Mouse (Mus musculus) erythroblast, embryonic 14.5 days (primary cell): ENCODE data around the gene Naip1.

Source experiments
- GATA1 ChIP-seq: IDR thresholded peaks from 2 replicates; pipeline ENCODE4 v1.6.1; 2012; ENCODE audit warnings: low read length, inconsistent platforms, mixed read lengths
- TAL1 ChIP-seq: IDR thresholded peaks from 3 replicates; pipeline ENCODE4 v1.6.1; 2012; ENCODE audit warnings: low read length, inconsistent platforms, mixed read lengths

DNA sequence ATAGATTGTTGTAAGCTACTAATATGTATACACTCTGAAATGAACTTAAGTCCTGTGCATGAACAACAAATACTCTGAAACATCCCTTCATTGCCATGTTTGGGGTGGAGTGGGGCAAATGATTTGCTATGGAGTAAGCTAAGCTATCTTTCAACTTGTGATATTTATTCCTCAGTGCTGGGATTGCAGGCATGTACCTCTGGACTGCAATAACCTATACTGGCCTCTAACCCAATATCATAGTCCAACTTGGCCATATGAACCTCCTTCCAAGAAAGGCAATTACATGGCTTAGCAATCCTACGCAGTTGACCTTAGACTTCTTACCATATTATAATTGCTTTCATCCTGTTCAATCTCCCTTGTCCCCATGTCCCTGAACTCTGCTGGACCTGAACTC, 82.1 kb downstream of the Naip1 start:
- TF ChIP-seq GATA1 (no peak), TAL1 (no peak)
